Mouse (Mus musculus) adrenal gland, postnatal 4 days (tissue): ENCODE results near the gene Asap2. TPM values are rescaled to one million over a fixed set of nuclear protein-coding genes. Genes with fewer than 3 reads are reported as not detected.

ENCODE experiments used
- DNase-seq, 2 experiments: peaks; one replicate each; pipeline ENCODE4 v3.0.0; 2021 to 2022; ENCODE audit warnings: low spot score in 2 of 2, mixed read lengths in 2 of 2
- total RNA-seq, 2 experiments: library from RNA; stranded (reverse); gene quantifications; 2 replicates each; pipeline ENCODE4 v1.2.3; 2021

Asap2 gene
- total RNA-seq, 2 experiments from 2014 or later, result 26.6 to 27.8 TPM

DNA sequence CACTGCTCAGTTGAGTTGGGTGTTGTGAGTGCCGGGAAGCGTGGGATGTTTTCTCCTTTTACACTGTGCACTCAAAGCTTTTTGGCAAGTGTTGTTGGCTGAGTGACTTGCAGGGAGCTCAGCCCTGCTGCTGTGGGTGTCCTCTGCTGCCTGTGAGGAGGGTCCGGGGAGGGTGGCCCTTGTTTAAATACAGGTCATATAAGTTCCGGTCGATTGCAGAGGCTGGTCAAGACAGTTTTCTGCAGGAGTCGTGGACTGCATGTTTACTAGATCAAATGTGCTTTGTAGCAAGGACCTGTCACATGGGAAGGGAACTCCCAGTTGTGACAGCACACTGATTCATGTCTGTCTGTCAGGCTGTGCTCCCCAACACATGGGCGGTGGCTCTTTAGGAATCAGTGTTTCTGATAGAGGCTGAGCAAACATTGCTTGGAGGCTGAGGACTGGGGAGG is 175.7 kb downstream of the Asap2 start:
- DNase-seq, result no peak

- no peak for DNase-seq
Observed at GRCm38 (mm10) chr12:21166884-21167575, 176.8 kb downstream of the Asap2 start.

DNA sequence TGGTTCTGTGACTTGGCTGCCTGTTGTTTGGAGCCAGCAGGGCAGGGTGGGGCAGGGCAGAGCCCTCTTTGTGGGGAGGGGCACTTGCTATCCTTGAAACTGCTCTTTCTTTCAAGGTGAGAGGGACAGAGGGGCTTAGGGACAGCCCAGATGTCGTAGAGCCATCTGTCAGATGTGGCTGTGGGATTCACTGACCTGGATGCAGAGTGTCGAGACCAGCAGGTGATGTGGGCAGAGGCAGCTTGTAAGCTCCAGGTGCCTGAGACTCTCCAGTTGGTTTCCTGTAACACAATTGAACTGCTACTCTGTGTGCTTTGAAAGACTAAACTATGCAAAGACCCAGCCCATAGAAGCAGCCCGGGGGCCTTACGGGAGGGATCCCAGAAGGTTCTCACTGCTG is 177.5 kb downstream of the Asap2 start:
- DNase-seq, result no peak

GRCm38 (mm10) chr12:21168149-21168548 is 177.9 kb downstream of the Asap2 start:
- no peak for DNase-seq

DNA sequence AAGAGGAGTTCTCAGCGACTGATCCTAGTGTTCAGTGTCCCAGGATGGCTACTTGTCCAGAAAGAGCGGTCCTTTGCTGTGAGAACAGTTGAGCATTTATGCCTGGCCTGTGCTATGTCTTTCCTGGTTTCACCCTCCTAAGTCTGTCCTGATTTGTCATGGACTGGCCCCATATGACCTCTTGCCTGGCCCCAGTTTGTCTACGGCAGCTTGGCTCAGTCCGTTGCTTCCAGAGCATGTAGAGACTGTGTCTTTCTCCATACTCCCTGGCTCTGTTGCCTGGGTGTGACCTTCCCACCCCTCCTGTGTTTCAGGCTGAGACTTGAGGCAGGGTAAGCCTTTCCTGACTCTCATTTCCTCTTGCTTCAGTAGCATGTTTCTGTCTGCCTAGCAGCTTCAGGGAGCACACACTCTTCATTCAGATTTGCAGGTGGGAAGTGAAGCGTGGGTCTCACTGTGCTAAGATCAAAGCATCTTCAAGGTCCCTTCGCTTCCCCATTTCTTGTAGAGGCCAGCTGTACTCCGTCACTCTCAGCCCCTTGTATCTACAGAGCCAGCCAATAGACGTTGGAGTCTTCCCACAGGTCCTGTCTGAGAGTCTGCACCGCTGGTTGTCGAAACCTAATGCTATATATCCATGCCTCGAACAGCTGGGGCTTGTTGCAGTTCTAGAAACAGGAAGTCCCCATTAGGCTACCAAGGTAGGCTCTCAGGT is 181.7 kb downstream of the Asap2 start:
- no peak for DNase-seq

- no peak for DNase-seq
Observed at GRCm38 (mm10) chr12:21173847-21174412, 183.7 kb downstream of the Asap2 start.

DNA sequence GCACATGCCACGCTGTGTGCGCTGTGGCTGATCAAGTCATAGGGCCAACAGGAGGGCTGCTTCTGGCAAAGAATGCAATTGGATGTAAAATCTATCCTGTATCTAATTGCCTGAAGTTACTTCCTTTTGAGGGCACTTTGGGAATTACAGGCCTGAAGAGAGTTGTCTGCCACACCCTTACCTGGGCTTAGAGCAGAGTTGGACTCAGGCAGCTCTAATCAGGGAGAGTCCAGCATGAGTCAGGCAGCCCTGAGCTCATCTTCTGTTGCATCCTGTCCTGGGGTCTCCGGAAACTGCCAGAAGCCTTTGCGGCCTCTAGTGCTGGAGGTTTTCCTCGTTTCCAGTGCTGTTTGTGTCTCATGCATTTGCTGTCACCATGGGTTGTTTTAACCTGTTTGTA is 186.1 kb downstream of the Asap2 start:
- DNase-seq, result no peak

GRCm38 (mm10) chr12:21177123-21177698 is 187.0 kb downstream of the Asap2 start:
- no peak for DNase-seq

DNA sequence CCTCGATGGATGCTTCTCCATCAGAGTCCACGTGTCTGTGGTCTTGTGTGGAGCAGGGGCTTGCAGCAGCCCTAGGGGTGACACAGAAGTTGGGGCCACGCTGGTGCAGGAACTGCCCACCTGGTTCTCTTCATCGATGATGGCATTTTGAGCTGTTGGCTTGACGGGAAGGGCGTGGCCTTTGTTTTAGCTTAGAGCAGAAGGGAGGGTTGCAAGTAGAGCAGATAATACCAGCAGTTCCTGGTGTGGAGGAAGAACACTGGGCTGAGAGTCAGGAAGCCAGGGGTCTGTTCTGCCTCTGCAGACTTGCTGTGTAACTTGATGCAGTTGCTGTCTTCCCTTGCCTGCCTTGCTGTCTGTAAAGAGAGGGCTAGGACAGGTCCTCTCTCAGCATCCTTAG is 189.8 kb downstream of the Asap2 start:
- no peak for DNase-seq

- DNase-seq, result no peak
Observed at GRCm38 (mm10) chr12:21182786-21183185, 192.5 kb downstream of the Asap2 start.

DNA sequence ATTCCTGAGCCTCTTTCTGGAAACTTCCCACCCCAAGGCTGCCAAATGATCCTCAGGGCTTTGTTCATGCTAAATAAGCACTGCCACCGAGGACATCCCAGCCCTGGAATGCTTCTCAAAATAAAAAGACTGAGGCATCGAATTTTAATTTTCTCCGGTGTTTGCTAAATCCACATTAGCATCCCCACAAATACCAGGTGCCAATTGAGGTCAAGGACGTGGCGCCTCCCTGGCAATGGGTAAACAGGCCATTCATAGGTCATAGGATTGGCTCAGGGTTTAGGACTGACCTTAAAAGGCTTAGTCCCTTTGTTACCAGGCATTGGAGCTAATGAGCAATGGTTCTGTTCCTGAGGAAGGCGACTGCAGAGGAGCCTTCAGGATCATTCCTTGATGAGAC is 193.1 kb downstream of the Asap2 start:
- no peak for DNase-seq

GRCm38 (mm10) chr12:21186145-21186544 is 195.9 kb downstream of the Asap2 start:
- DNase-seq, result no peak

DNA sequence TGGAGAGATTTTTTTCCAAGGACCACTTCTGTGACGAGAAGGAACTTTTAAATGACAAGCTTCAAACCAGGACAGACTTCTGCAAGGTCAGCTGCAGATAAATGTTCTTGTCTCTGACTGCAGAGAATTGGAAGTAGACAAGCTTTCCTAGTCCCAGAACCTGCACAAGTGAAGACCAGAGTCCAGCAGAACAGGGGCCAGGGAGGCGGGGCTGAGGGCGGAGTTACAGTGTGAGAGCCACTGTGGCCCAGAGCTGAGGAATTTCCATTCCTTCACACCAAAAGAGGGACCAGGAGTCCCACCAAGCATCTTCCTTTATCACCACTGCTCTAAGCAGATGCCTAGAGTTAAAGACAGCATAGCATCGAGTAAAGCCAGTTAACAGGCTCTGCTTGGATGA is 198.6 kb downstream of the Asap2 start:
- no peak for DNase-seq

DNA sequence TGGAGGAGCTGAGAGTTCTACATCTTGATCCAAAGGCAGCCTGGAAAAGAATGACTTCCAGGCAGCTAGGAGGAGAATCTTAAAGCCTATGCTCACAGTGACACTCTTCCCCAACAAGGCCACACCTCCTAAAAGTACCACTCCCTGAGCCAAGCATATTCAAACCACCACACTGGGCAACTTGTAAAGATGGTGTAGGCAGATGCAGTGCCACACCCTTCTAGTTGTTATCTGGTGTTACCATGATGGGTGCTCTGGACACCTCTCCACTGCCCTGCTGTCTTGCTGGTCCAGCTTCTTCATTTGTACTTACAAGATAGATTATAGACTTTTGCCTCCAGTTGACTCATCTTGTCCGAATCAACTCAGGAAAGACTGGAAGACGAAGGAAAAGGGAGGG is 201.3 kb downstream of the Asap2 start:
- no peak for DNase-seq

GRCm38 (mm10) chr12:21195497-21195896 is 205.2 kb downstream of the Asap2 start:
- no peak for DNase-seq

DNA sequence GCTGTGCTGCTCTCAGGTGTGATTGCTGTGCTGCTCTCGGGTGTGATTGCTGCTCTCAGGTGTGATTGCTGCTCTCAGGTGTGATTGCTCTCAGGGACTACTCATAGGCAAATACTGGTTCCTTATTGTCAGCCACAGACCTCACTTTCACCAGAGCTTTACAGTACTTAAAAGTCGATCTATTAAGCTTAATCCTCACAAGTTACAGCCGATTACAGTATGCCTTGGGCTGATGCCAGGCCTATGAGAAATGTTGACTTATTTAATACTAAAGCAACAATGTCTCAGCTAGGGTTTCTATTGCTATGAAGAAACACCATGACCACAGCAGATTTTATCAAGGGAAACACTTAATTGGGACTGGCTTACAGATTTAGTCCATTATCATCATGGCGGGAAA is 206.2 kb downstream of the Asap2 start:
- DNase-seq, result no peak

GRCm38 (mm10) chr12:21200613-21201012 is 210.4 kb downstream of the Asap2 start:
- DNase-seq, result no peak

- DNase-seq, result no peak
Observed at GRCm38 (mm10) chr12:21201485-21202269, 211.4 kb downstream of the Asap2 start.

GRCm38 (mm10) chr12:21204701-21205312 is 214.5 kb downstream of the Asap2 start:
- peak in 1 of 2 experiments; percentile 13 for DNase-seq

DNA sequence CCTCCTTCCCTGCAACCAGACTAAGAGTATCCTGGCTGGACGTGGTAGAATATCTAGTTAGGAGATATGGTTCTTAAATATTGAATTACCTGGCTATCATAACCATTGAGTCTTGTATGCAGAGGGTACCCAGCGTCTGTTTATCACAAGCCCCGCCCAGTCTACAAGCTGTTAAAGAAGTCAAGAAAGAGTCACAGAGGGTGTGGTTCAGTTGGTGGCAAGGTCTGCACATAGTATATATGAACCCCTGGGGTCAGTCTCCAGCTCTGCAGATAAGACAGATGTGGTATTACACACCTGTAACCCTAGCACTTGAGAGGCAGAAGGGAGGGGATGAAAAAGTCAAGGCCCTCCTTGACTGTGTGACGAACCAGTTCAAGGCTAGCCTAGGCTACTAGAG is 215.5 kb downstream of the Asap2 start:
- DNase-seq, result no peak

DNA sequence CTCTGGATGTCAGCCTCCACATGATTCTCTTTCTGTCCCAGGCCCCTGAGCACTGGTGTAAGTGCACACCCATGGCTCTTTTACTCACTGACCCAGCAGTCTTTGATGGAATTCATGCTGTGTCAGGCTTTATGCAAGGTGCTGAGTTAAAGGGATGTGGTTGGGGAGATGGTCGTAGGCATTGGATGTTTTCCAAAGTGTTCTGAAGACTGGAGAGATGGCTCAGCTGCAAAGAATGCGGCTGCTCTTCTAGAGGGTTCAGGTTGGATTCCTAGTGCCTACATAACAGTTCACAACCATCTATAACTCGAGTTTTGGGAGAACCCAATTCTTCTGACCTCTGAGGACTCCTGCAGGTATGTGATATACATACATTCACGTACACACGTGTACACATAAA is 217.2 kb downstream of the Asap2 start:
- no peak for DNase-seq
